Mouse (Mus musculus) liver, adult 2 months (tissue): ENCODE measurements around the gene Vasn.

Source experiments
- CTCF ChIP-seq: fragments of 200-500 bp; IDR thresholded peaks from 2 replicates; pipeline ENCODE4 v1.5.1; 2011; ENCODE audit warnings: low read depth, low read length, control low read depth
- POLR2A ChIP-seq: fragments of 200-500 bp; IDR thresholded peaks from 2 replicates; pipeline ENCODE4 v1.6.1; 2011; ENCODE audit warnings: low read length, control low read depth; ENCODE audit not compliant: insufficient read depth; ENCODE audit errors: extremely low read depth

DNA sequence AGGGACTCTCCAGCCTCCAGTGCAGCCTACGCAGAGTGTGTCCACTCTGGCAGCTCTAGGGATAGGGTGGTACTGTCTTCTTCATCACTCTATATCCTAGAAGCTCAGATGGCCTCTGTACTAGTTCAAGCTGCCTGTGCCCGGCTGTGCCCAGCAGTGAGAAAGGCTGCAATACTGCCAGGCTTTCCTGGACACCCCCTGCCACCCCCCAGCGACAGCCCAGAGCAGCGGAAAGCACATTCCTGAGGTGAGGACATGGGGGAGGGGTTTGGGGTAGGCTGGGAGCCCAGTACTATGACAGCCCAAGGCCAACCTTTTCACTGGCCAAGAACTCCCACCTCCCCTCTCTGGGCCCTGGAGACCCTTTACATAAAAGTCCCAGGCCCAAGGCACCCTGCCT, 4.0 kb upstream of the Vasn start:
- no peak for TF ChIP-seq POLR2A
- TF ChIP-seq CTCF: no peak
